Mouse (Mus musculus): ENCODE results near the gene Lama5. TPM values are rescaled to one million over a fixed set of nuclear protein-coding genes. Genes with fewer than 3 reads are reported as not detected.
"Not testable (repeated sequence)": the region's sequence is repeated elsewhere in the genome, so short reads cannot be mapped to it uniquely, and the experiment has no call there.

Gene Lama5
- polyA plus RNA-seq, 1 experiment from 2014 or later: 61.3 TPM

- ATAC-seq (ENCODE audit: insufficient read depth, low FRiP score): no peak
- WGBS: 80% methylated on average over 10 of the region's 10 CpGs
- Histone ChIP-seq H3K27me3 (ENCODE audit: control insufficient read depth, insufficient read depth, low read length) (no peaks in the 10 kb centered on the region), H3K4me3 (replicated peaks; ENCODE audit: low read length) (no peak overlapping the region), H3K36me3 (ENCODE audit: control insufficient read depth, insufficient read depth, low read length) (peaks cover 10% of the 10 kb centered on the region; the same call in 1 of the 2 replicates), H3K4me1 (ENCODE audit: control insufficient read depth, insufficient read depth, low read length) (peaks cover 9% of the 10 kb centered on the region), H3K9ac (ENCODE audit: low read length) (no peak overlapping the region), H3K9me3 (replicated peaks; ENCODE audit: control insufficient read depth, low read length) (no peaks in the 10 kb centered on the region), H3K4me2 (ENCODE audit: low read depth, low read length) (no peak overlapping the region), H3K27ac (ENCODE audit: low read length) (peak overlapping the region; percentile 22; the same call in 1 of the 2 replicates)
Measured at GRCm38 (mm10) chr2:180262891-180263290, 37.2 kb upstream of the Lama5 start.

- peaks cover 10% of the 10 kb centered on the region; the same call in 1 of the 2 replicates for H3K36me3 ChIP-seq (ENCODE audit: control insufficient read depth, insufficient read depth, low read length)
- no peak overlapping the region for H3K4me3 ChIP-seq (replicated peaks; ENCODE audit: low read length)
- H3K4me1 ChIP-seq (ENCODE audit: control insufficient read depth, insufficient read depth, low read length): peaks cover 10% of the 10 kb centered on the region
- peak; percentile 25; the same call in 1 of the 2 replicates for ATAC-seq (ENCODE audit: insufficient read depth, low FRiP score)
- H3K9ac ChIP-seq (ENCODE audit: low read length): no peak overlapping the region
- no peak overlapping the region for H3K4me2 ChIP-seq (ENCODE audit: low read depth, low read length)
- H3K27ac ChIP-seq (ENCODE audit: low read length): no peak overlapping the region; the same call in 1 of the 2 replicates
- no peaks in the 10 kb centered on the region for H3K27me3 ChIP-seq (ENCODE audit: control insufficient read depth, insufficient read depth, low read length)
- 73% methylated on average over 3 of the region's 3 CpGs for WGBS
- H3K9me3 ChIP-seq (replicated peaks; ENCODE audit: control insufficient read depth, low read length): no peaks in the 10 kb centered on the region
Measured at GRCm38 (mm10) chr2:180262441-180262840, 36.8 kb upstream of the Lama5 start.

- Histone ChIP-seq H3K4me3 (replicated peaks; ENCODE audit: low read length) (no peak overlapping the region), H3K4me1 (ENCODE audit: control insufficient read depth, insufficient read depth, low read length) (peaks cover 10% of the 10 kb centered on the region), H3K36me3 (ENCODE audit: control insufficient read depth, insufficient read depth, low read length) (peaks cover 10% of the 10 kb centered on the region; the same call in 1 of the 2 replicates), H3K4me2 (ENCODE audit: low read depth, low read length) (no peak overlapping the region), H3K9me3 (replicated peaks; ENCODE audit: control insufficient read depth, low read length) (no peaks in the 10 kb centered on the region), H3K9ac (ENCODE audit: low read length) (no peak overlapping the region), H3K27ac (ENCODE audit: low read length) (peak overlapping the region; percentile 33; the same call in 1 of the 2 replicates), H3K27me3 (ENCODE audit: control insufficient read depth, insufficient read depth, low read length) (no peaks in the 10 kb centered on the region)
- 85% methylated on average over 7 of the region's 7 CpGs for WGBS
- ATAC-seq (ENCODE audit: insufficient read depth, low FRiP score): no peak
Measured at GRCm38 (mm10) chr2:180261901-180262300, 36.2 kb upstream of the Lama5 start.

GRCm38 (mm10) chr2:180260610-180261480 is 35.2 kb upstream of the Lama5 start:
- ATAC-seq (ENCODE audit: insufficient read depth, low FRiP score): no peak
- Histone ChIP-seq H3K4me1 (ENCODE audit: control insufficient read depth, insufficient read depth, low read length) (peaks cover 17% of the 10 kb centered on the region), H3K27me3 (ENCODE audit: control insufficient read depth, insufficient read depth, low read length) (no peaks in the 10 kb centered on the region), H3K9ac (ENCODE audit: low read length) (no peak overlapping the region), H3K4me3 (replicated peaks; ENCODE audit: low read length) (no peak overlapping the region), H3K9me3 (replicated peaks; ENCODE audit: control insufficient read depth, low read length) (no peaks in the 10 kb centered on the region), H3K4me2 (ENCODE audit: low read depth, low read length) (no peak overlapping the region), H3K36me3 (ENCODE audit: control insufficient read depth, insufficient read depth, low read length) (peaks cover 10% of the 10 kb centered on the region; the same call in 1 of the 2 replicates), H3K27ac (ENCODE audit: low read length) (no peak overlapping the region)
- WGBS: 51% methylated on average over 8 of the region's 8 CpGs

- H3K36me3 ChIP-seq (ENCODE audit: control insufficient read depth, insufficient read depth, low read length); H3K27ac ChIP-seq (ENCODE audit: low read length); H3K4me3 ChIP-seq (replicated peaks; ENCODE audit: low read length); ATAC-seq (ENCODE audit: insufficient read depth, low FRiP score); H3K9ac ChIP-seq (ENCODE audit: low read length); H3K27me3 ChIP-seq (ENCODE audit: control insufficient read depth, insufficient read depth, low read length); H3K4me2 ChIP-seq (ENCODE audit: low read depth, low read length); H3K9me3 ChIP-seq (replicated peaks; ENCODE audit: control insufficient read depth, low read length): not testable (repeated sequence)
- H3K4me1 ChIP-seq (ENCODE audit: control insufficient read depth, insufficient read depth, low read length): peaks cover 18% of the 10 kb centered on the region
- 62% methylated on average over 17 of the region's 17 CpGs for WGBS
Measured at GRCm38 (mm10) chr2:180259826-180260609, 34.4 kb upstream of the Lama5 start.

- H3K4me3 ChIP-seq (replicated peaks; ENCODE audit: low read length); H3K36me3 ChIP-seq (ENCODE audit: control insufficient read depth, insufficient read depth, low read length); H3K27me3 ChIP-seq (ENCODE audit: control insufficient read depth, insufficient read depth, low read length); H3K27ac ChIP-seq (ENCODE audit: low read length); ATAC-seq (ENCODE audit: insufficient read depth, low FRiP score); H3K4me2 ChIP-seq (ENCODE audit: low read depth, low read length); H3K9me3 ChIP-seq (replicated peaks; ENCODE audit: control insufficient read depth, low read length): not testable (repeated sequence)
- peaks cover 18% of the 10 kb centered on the region for H3K4me1 ChIP-seq (ENCODE audit: control insufficient read depth, insufficient read depth, low read length)
- 0 out of 2 replicates have a peak overlapping the region, but pooled peaks have one; percentile 11 for H3K9ac ChIP-seq (ENCODE audit: low read length)
- 71% methylated on average over 10 of the region's 10 CpGs for WGBS
Measured at GRCm38 (mm10) chr2:180258951-180259484, 33.4 kb upstream of the Lama5 start.

GRCm38 (mm10) chr2:180257963-180258865 is 32.6 kb upstream of the Lama5 start:
- WGBS: 46% methylated on average over 11 of the region's 11 CpGs
- Histone ChIP-seq H3K27me3 (ENCODE audit: control insufficient read depth, insufficient read depth, low read length) (no peaks in the 10 kb centered on the region), H3K4me2 (ENCODE audit: low read depth, low read length) (peak overlapping the region; percentile 86), H3K9me3 (replicated peaks; ENCODE audit: control insufficient read depth, low read length) (no peaks in the 10 kb centered on the region), H3K4me1 (ENCODE audit: control insufficient read depth, insufficient read depth, low read length) (peaks cover 18% of the 10 kb centered on the region), H3K4me3 (replicated peaks; ENCODE audit: low read length) (peak overlapping the region; percentile 94), H3K27ac (ENCODE audit: low read length) (peak overlapping the region; percentile 87), H3K36me3 (ENCODE audit: control insufficient read depth, insufficient read depth, low read length) (peaks cover 10% of the 10 kb centered on the region; the same call in 1 of the 2 replicates), H3K9ac (ENCODE audit: low read length) (peak overlapping the region; percentile 91)
- ATAC-seq (ENCODE audit: insufficient read depth, low FRiP score): no peak

- Histone ChIP-seq H3K9ac (ENCODE audit: low read length) (peak within 1 kb of the TSS; percentile 91), H3K27ac (ENCODE audit: low read length) (peak within 1 kb of the TSS; percentile 87), H3K4me2 (ENCODE audit: low read depth, low read length) (peak within 1 kb of the TSS; percentile 86), H3K9me3 (replicated peaks; ENCODE audit: control insufficient read depth, low read length) (no peaks in the 10 kb centered on the region), H3K36me3 (ENCODE audit: control insufficient read depth, insufficient read depth, low read length) (peaks cover 5% of the 10 kb centered on the region; the same call in 1 of the 2 replicates), H3K4me3 (replicated peaks; ENCODE audit: low read length) (peak within 1 kb of the TSS; percentile 94), H3K4me1 (ENCODE audit: control insufficient read depth, insufficient read depth, low read length) (peaks cover 18% of the 10 kb centered on the region), H3K27me3 (ENCODE audit: control insufficient read depth, insufficient read depth, low read length) (no peaks in the 10 kb centered on the region)
- under 1% methylated on average over 38 of the region's 38 CpGs for WGBS
- ATAC-seq (ENCODE audit: insufficient read depth, low FRiP score): peak; percentile 98
Measured at GRCm38 (mm10) chr2:180257001-180257521, 31.4 kb upstream of the Lama5 start, which contains the start of gene Rps21. Rps21 (plus strand) TSS chr2:180257377.

Data from stomach, embryonic 16.5 days (tissue).